Mouse (Mus musculus): ENCODE data around the gene Dusp28.
"Not testable (repeated sequence)": the region's sequence is repeated elsewhere in the genome, so short reads cannot be mapped to it uniquely, and the experiment has no call there.

The Dusp28 gene

DNA sequence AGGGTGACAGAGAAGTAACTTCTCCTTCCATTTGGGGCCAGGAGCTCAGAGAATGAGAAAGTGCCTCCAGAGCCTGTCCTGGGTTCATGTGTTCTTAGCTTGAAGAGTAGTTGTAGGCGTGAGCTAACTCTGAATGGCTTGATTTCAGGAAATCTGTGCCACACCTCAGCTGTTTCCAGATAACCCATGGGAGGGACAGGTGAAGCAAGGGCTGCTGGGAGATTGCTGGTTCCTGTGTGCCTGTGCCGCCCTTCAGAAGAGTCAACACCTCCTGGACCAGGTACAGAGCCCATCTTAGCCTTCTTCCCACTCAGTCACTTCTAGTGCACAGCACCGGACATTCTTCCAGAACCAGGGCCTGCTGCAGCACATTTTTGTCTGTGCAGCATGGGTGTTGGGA lies 31.0 kb downstream of the Dusp28 start:
- no peak for DNase-seq (ENCODE audit: low read depth, low spot score)

DNA sequence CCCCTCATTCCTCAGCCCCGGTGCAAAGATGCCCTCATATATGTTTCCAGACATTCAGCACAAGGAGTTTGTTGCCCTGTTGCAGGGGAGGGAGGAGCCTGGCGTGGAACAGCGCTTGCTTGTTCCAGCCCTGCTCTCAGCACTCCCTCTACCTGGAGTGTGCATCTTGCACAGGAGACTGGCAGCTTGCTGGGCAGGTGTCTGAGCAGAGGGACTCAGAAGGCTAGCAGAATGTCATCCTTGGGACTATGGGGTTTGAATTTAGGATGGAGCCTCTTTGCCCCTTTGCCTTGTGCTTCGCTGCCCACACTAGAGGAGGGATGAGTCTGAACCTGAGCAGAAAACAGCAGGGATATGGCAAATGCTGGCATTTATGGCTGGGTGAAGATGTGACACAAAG lies 33.0 kb downstream of the Dusp28 start:
- DNase-seq (ENCODE audit: low read depth, low spot score): no peak

DNA sequence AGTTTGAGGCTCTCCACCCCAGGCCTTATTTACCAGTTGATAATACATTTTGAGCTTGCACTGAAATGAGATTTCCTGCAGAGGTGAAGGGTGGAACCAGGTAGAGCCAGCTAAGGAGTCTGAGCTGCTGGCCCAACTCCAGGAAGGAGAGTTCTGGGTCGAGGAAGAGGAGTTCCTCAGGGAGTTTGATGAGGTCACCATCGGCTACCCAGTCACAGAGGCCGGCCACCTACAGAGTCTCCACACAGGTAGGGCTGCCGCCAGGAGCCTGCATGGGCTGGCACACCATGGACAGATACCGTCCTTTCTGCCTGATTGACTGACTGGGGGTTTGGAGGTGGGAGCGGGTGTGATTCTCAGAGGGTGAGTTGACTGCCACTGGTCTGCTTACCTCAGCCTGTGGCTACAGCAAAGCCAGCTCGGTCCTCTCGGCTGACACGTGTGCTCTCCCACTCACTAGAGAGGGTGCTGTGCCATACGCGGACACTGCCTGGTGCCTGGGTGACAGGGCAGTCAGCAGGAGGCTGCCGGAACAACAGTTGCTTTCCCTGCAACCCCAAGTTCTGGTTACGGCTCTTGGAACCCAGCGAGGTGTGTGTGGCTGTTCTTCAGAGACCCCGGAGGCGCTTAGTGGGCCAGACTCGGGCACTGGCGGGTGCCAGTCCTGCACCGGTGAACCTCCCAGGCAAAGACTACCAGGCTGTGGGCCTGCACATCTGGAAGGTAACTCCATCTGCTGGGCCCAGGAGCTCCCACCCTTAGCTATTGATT lies 36.6 kb downstream of the Dusp28 start:
- DNase-seq (ENCODE audit: low read depth, low spot score): no peak

DNA sequence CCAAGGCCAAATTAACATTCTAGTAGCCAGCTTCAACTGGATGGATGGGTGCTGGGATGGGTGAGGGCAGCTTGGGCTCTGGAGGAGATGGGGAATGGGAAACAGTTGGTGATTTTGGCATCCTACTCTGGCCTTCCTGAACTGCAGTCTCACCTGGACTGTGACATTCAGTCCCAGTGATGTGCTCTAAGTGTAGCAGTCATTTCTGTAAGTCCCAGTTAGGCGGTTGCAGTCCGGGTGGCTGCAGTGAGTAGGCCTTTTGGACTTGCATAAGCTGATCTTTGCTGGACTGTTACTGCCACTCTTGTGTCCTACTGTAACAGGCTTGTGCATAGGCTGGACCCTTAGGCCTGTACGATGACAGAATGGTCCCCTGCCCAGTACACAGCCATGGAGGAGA lies 41.2 kb downstream of the Dusp28 start:
- no peak for DNase-seq (ENCODE audit: low read depth, low spot score)

DNA sequence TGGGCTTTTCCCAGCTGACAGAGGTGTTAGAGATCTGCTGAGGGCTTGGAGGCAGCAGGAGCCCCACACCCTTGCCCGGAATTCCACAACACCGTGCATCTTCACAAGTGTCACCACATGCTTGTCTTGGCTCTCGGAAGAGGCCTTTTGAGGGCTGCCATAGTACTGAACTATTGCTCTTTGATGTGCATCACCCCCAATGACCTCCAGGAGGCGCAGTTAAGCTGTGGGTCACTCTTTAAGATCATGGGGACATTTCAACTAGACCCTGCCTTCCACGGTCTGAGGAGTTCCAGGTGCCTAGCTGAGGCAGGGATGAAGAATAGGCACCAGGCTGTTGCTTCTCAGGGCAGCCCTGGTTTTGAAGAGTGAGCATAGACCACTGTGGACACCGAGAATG lies 42.6 kb downstream of the Dusp28 start:
- no peak for DNase-seq (ENCODE audit: low read depth, low spot score)

DNA sequence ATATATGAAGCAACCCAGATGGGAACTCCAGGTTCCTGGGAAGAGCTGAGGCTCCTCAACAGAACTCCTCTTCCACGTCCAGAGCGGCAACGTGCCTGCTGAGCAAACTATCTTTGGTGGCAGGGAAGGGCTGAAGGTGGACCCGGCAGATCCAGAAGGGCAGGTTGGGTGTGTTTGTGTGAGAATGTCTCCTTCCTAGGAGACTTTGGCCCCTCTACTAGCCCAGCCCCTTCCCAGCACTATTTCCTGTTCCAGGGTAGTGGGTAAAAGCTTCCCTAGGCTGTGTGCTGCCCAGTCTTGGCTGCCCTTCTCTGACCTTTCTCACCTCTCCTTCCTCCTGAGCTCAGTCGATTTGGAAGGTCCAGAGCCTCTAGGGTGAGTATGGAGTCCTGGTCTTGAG lies 43.8 kb downstream of the Dusp28 start, which contains the start of gene Gpr35:
TSS of gene Gpr35 (plus strand) at position 259 of the 400 bp plus-strand sequence.
- DNase-seq (ENCODE audit: low read depth, low spot score): no peak

DNA sequence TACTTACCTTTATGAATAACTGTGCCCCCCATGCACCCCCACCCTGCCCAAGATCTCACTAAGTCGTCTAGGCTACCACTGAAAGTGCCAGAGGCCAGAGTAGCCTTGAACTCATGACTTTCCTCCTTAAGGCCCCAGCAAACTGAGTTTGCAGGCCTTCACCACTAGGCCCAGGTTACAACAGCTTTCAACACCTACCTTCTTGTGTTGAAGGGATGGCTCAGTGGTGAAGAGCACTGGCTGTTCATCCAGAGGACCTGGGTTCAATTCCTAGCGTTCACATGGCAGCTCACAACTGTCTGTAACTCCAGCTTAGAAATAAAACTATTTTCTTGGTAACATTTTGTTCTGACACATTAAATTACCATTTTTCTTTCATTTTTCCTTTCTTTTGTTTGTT lies 46.9 kb downstream of the Dusp28 start:
- DNase-seq (ENCODE audit: low read depth, low spot score): no peak

DNA sequence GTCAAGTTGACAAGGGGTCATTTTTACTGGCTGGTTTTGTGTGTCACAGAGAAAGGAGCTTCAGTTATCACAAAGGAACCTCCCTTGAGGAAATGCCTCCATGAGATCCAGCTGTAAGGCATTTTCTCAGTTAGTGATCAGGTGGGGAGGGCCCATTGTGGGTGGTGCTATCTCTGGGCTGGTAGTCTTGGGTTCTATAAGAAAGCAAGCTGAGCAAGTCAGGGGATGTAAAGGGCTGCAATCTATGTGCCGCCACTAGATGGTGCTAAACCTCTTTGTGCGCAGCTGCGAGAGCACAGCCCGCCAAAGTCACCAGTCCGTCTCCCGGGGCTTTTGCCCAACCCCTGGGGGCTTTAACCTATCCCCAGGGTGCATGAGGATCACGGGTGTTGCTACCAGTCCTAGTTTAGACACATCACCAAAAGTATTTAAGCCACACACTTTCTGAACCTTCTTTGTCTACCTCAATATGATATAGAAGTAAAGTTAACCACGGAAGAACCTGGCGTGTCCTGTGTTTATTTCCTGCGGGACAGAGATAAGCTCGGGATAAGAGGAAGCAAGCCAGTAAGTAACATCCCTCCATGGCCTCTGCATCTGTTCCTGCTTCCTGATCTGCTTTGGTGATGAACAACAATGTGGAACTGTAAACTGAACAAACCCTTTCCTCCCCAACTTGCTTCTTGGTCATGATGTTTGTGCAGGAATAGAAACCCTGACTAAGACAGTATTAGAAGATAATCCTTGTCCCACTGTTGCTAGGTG lies 50.0 kb downstream of the Dusp28 start:
- not testable (repeated sequence) for DNase-seq (ENCODE audit: low read depth, low spot score)
